Mouse (Mus musculus) heart, postnatal 36 days (tissue): ENCODE measurements at regions not wholly inside any gene's neighbourhood (a gene's known extent, or its start where the extent isn't known, plus 50 kb on each side); places are given as distances from the start of the nearest gene placed in this dataset.

Experiments used
- DNase-seq, 2 experiments: peaks; one replicate each; pipeline ENCODE4 v3.0.0; 2021 to 2022
- intact Hi-C: fragments of 180-260 bp; cut with DNase I; formaldehyde crosslinking; loops from one replicate; pipeline ENCODE4 v1.15.1; 2025

- intact Hi-C loops = no loop called here
- DNase-seq = no peak
These were observed 526.2 kb upstream of the 4930452B06Rik start for GRCm38 (mm10) chr14:9192122-9192769.

- intact Hi-C loops = no loop called here
- no peak for DNase-seq
These were observed 525.6 kb upstream of the 4930452B06Rik start for GRCm38 (mm10) chr14:9191664-9192063.

GRCm38 (mm10) chr14:9161336-9161735 lies 495.3 kb upstream of the 4930452B06Rik start:
- DNase-seq = no peak
- intact Hi-C loops = no loop called here

- DNase-seq = no peak
- intact Hi-C loops = no loop called here
These were observed 491.9 kb upstream of the 4930452B06Rik start for GRCm38 (mm10) chr14:9157941-9158340.

GRCm38 (mm10) chr14:9150841-9151240 lies 484.8 kb upstream of the 4930452B06Rik start:
- no peak for DNase-seq
- intact Hi-C loops = no loop called here

GRCm38 (mm10) chr14:9146595-9147219 lies 480.7 kb upstream of the 4930452B06Rik start:
- DNase-seq = no peak
- intact Hi-C loops = no loop called here

GRCm38 (mm10) chr14:9105708-9106107 lies 439.7 kb upstream of the 4930452B06Rik start:
- intact Hi-C loops = no loop called here
- no peak for DNase-seq

- no peak for DNase-seq
- intact Hi-C loops = no loop called here
These were observed 423.7 kb upstream of the 4930452B06Rik start for GRCm38 (mm10) chr14:9089625-9090326.

- intact Hi-C loops = no loop called here
These were observed 421.1 kb upstream of the 4930452B06Rik start for GRCm38 (mm10) chr14:9087103-9087502.

GRCm38 (mm10) chr14:9079632-9080031 lies 413.6 kb upstream of the 4930452B06Rik start:
- intact Hi-C loops = no loop called here
- DNase-seq = no peak

More at GRCm38 (mm10) chr14:9087103-9087502, 421.1 kb upstream of the 4930452B06Rik start:
- no peak for DNase-seq

- intact Hi-C loops = no loop called here
- DNase-seq = no peak
These were observed 413.0 kb upstream of the 4930452B06Rik start for GRCm38 (mm10) chr14:9079014-9079413.

- intact Hi-C loops = no loop called here
- DNase-seq = no peak
These were observed 405.1 kb upstream of the 4930452B06Rik start for GRCm38 (mm10) chr14:9071176-9071575.

- intact Hi-C loops = no loop called here
These were observed 394.0 kb upstream of the 4930452B06Rik start for GRCm38 (mm10) chr14:9060058-9060457.

GRCm38 (mm10) chr14:9028811-9029210 lies 362.8 kb upstream of the 4930452B06Rik start:
- intact Hi-C loops = no loop called here

More at GRCm38 (mm10) chr14:9060058-9060457, 394.0 kb upstream of the 4930452B06Rik start:
- DNase-seq = no peak

GRCm38 (mm10) chr14:9015826-9016225 lies 349.8 kb upstream of the 4930452B06Rik start:
- intact Hi-C loops = no loop called here
- DNase-seq = no peak

More at GRCm38 (mm10) chr14:9028811-9029210, 362.8 kb upstream of the 4930452B06Rik start:
- no peak for DNase-seq

- no peak for DNase-seq
- intact Hi-C loops = no loop called here
These were observed 337.0 kb upstream of the 4930452B06Rik start for GRCm38 (mm10) chr14:9003034-9003433.

- peak in 1 of 2 experiments; percentile 6 for DNase-seq
- intact Hi-C loops = no loop called here
These were observed 334.5 kb upstream of the 4930452B06Rik start for GRCm38 (mm10) chr14:9000408-9001092.

GRCm38 (mm10) chr14:8999815-9000214 lies 333.8 kb upstream of the 4930452B06Rik start:
- intact Hi-C loops = no loop called here
- no peak for DNase-seq

GRCm38 (mm10) chr14:8993421-8993820 lies 327.4 kb upstream of the 4930452B06Rik start:
- no peak for DNase-seq
- intact Hi-C loops = no loop called here

- DNase-seq = no peak
- intact Hi-C loops = no loop called here
These were observed 319.2 kb upstream of the 4930452B06Rik start for GRCm38 (mm10) chr14:8985086-8985793.
